Mouse (Mus musculus): Measurements from ENCODE around the gene Pkn1. TPM values are rescaled to one million over a fixed set of nuclear protein-coding genes. Genes with fewer than 3 reads are reported as not detected.

Pkn1 gene
- total RNA-seq, 2 experiments from 2014 or later: 53.4 to 54.7 TPM

DNA sequence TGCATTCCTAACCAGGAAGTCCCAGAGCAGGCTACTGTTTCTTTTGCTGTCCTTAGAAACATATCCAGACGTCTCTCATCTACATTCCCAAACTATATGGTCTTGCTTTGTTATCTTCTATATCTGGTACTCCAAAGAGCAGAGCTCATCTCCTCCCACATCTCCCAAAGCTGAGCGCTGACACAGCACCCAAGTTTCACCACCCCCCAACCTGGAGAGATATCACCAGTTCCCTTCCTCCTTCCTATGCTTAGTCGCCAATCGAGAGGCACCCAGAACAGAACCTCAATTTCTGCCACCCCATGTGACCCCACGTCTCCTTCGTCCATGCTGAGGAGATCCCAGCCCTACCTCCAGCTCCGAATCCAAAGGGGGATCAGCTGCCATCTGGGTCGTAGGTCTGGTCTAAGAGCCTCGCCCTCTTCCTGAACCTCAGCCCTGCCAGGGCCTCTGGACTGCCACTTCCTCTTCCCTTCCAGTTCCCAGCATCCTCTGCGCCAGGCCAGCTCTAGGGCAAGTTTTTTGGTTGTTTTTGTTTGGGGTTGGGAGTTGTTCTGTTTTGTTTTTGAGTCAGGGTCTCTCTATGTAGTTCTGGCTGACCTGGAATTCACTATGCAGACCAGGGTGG, 5.3 kb downstream of the Pkn1 start:
- DNase-seq: no peak

DNA sequence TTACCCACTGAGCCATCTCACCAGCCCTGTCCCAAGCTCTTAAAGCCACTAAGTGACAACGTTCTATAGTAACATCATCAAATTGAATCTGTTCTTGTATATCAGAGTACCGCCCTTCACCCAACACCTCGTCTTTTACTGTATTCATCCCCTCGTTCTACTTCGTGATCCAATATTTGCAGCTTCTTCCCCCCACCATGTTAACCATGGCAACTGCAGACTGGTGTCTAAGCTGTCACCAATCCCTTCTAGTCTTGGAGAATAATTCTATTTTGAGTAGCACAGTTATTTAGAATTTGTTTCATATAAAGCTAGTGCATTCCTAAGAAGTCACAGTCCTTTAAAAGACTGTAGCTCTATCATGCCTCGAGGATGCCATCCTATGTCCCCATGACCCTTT, 9.7 kb downstream of the Pkn1 start:
- no peak for DNase-seq

DNA sequence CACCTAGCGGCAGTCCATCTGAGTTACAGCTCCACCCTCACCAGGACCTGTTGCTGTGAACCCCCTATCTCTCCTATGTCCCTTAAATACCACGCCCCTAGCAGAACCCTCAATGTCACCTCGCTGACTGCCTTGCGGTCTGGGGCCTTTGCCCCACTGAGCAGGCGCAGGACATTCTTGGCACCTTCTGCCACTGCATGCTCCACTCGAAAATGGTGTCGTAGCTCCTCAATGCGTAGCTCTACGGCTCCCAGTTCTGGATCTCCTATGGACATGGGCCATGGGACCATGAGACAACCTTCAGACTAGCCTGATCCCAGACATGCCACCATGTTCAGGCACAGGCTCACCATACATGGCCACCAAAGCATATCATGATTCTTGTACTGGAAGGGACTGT, 14.5 kb downstream of the Pkn1 start:
- DNase-seq: no peak

DNA sequence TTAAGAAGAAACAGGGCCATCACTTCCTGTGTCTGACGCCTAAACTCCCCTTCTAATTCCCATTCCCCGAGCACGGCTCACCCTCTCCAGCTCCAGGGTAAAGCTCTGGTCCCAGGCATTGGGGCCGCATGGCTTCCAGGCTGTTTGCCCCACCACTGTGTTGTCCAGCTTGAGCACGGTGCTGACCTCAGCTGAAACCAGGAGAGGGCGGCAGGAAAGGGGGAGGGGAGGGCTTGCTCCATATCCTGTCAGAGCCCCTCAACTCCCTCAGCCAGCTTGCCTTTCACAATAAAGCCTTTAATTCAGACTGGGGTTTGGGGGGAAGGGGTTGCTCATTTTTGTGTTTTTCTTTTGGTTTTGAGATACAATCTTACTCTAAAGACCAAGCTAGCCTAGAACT, 17.9 kb downstream of the Pkn1 start:
- DNase-seq: no peak

DNA sequence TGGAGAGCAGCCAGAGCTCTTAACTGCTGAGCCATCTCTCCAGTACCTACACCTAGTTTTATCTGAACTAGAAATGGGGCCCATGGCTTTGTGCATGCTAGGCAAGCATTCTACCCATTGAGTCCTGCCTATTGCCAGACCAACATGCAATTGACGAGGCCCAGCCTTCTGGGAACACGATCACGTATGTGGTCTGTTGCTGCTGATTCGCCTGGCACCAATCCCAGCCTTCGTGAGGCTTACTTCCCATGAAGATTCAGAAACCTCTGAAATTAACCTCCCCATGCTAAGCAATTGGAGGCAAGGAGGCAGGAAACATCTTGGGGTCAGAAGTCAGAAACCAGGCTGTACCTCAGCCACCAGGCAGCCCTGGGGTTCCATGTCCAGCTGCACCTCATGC, 18.4 kb downstream of the Pkn1 start:
- no peak for DNase-seq

GRCm38 (mm10) chr8:83679866-83680265, 19.1 kb downstream of the Pkn1 start:
- no peak for DNase-seq

DNA sequence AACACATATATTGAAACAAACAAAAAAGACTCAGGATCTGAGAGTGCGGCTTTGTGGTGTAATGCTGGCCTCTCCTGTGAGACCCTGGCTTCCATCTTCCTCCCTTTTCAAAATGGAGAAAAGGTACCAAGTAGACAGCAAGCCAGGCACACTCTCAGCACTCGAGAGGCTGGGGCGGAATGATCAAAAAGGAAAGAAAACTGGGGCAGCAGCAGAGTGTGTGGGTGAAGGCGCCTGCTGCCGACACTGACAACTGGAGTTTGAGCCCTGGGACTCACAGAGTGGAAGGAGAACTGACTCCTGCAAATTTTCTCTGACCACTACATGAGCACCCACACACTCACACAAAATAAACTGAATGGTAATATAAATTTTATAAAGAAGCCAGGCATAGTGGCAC, 24.5 kb downstream of the Pkn1 start:
- DNase-seq: no peak

DNA sequence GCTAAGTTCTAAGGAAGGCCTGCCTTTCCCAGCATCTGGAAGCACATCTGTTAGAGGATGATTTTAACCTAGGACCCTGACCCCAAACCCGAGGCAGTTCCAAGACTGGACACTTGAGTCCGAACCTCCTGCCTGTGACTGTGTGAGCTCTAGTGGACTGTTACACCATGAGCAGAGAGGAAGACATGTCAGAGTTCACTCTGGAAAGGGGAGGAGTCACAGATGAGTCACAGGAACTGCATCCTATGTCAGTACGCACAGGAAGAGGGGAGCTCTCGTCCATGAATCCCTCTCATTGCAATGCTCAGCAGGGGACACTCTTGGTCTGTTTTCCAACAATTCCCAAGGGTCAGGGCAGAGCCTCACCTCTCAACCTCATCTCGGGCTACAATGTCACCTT, 26.0 kb downstream of the Pkn1 start:
- DNase-seq: no peak

DNA sequence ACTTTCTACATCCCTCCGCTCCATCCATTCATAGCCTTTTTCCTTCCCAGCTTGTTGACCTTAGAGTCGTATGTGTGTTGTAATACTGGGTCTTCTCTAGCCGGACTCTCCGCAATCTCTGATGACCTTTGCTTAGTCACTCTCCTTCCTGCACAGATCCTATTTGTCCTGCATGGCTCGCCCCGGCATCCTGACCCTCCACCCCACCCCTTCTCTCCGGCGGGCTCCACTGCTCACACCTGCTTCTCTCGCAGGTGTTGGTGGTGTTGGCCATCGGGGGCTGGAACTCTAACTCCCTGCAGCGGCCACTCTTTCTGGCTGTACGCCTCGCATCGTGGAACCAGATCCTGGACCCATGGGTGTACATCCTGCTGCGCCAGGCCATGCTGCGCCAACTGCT, 30.0 kb downstream of the Pkn1 start:
- DNase-seq: no peak

DNA sequence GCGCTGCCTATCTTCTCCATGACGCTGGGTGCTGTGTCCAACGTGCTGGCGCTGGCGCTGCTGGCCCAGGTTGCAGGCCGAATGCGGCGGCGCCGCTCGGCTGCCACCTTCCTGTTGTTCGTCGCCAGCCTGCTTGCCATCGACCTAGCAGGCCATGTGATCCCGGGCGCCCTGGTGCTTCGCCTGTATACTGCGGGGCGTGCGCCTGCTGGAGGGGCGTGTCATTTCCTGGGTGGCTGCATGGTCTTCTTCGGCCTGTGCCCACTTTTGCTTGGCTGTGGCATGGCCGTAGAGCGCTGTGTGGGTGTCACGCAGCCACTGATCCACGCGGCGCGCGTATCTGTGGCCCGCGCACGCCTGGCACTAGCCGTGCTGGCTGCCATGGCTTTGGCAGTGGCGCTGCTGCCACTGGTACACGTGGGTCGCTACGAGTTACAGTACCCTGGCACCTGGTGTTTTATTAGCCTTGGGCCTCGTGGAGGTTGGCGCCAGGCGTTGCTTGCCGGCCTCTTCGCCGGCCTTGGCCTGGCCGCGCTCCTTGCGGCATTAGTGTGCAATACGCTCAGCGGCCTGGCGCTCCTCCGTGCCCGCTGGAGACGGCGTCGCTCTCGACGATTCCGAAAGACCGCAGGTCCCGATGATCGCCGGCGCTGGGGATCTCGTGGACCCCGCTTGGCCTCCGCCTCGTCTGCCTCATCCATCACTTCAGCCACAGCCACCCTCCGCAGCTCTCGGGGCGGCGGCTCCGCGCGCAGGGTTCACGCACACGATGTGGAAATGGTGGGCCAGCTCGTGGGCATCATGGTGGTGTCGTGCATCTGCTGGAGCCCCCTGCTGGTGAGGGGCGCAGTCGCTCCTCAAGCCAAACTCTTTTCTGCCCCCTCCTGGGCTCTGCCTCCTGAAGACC, 30.7 kb downstream of the Pkn1 start:
- peak; percentile 64 for DNase-seq

- DNase-seq: no peak
Observed at GRCm38 (mm10) chr8:83667526-83667925, 31.5 kb downstream of the Pkn1 start.

- no peak for DNase-seq
Observed at GRCm38 (mm10) chr8:83666866-83667234, 32.1 kb downstream of the Pkn1 start.

GRCm38 (mm10) chr8:83665969-83666865, 32.8 kb downstream of the Pkn1 start, which contains the start of gene Ptger1:
Gene Ptger1, plus strand, starts transcription at chr8:83666678.
- DNase-seq: peak; percentile 51

DNA sequence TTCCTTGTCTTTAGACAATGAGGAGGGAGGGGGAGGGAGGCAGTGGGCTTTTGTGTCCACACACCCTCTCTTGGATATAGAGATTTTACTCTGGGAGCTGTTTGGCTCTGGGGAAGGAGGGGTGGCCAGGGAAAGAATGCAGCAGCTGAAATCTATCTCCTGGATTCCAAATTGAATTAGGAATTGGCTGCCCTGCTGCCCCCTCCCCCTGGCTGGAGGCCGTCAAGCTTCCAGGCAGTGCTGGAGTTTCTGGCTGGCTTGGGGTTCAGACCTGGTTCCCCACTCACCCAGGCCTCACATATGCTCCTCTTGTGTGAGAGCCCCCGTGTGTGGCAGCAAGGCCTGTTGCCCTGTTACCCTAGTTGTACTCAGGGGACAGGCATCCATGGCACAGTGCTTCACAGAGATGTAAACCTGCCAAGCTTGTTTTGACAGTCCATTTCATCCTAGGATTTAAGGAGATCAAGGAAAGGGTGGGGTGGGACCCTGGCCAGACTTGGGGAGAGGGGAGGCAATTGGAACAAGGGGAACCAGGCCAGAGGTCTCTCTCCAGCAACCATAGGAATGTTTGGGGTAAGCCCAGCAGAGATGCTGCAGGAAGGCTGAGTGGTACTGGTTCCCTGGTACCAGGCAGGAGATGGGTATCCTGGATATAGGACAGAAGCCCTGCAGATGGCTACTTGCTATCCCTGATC, 33.9 kb downstream of the Pkn1 start:
- DNase-seq: peak; percentile 45

DNA sequence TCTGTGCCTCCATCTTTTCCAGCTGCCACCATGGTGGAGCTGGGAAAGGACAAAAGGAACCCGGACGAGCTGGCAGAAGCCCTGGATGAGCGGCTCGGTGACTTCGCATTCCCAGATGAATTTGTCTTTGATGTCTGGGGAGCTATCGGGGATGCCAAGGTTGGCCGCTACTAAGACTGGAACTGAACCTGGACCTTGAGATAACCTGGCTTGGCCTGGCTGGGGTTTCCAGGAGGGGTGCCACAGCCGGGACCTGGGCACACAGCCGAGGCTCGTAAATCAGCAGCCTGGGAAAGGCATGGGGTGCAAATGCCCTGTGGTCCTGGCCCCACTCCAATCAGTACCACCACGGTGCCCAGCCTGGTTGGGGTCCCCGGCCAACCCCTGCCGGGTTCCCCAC, 34.9 kb downstream of the Pkn1 start:
- DNase-seq: no peak

- peak; percentile 95 for DNase-seq
Observed at GRCm38 (mm10) chr8:83662421-83662826, 36.6 kb downstream of the Pkn1 start.

DNA sequence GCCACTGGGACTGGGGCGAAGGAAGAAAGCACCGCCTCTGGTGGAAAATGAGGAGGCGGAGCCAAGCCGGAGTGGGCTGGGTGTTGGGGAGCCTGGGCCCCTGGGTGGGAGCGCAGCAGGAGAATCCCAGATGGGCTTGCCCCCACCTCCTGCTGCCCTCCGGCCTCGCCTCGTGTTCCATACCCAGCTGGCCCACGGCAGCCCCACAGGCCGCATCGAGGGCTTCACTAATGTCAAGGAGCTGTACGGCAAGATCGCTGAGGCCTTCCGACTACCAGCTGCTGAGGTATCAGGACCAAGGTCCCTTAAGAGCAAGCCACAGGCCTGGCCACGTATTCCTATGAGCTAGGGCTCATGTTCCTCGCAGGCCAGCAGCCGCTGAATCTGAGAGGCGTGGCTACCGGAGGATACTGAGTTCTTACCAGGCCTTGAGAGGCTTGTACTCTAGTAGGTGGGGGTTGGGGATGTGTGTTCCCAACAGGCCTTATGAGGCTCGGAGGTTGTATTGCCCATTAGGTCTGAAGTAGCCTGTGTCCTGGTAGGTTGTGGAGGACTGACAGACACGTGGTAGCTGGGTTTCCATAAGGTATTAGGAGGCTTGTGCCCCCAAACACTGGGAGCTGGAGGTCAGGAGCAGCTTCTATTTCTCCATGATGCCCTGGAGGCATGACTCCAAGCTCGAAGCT, 37.8 kb downstream of the Pkn1 start:
- peak; percentile 32 for DNase-seq

- DNase-seq: no peak
Observed at GRCm38 (mm10) chr8:83660545-83660944, 38.4 kb downstream of the Pkn1 start.

DNA sequence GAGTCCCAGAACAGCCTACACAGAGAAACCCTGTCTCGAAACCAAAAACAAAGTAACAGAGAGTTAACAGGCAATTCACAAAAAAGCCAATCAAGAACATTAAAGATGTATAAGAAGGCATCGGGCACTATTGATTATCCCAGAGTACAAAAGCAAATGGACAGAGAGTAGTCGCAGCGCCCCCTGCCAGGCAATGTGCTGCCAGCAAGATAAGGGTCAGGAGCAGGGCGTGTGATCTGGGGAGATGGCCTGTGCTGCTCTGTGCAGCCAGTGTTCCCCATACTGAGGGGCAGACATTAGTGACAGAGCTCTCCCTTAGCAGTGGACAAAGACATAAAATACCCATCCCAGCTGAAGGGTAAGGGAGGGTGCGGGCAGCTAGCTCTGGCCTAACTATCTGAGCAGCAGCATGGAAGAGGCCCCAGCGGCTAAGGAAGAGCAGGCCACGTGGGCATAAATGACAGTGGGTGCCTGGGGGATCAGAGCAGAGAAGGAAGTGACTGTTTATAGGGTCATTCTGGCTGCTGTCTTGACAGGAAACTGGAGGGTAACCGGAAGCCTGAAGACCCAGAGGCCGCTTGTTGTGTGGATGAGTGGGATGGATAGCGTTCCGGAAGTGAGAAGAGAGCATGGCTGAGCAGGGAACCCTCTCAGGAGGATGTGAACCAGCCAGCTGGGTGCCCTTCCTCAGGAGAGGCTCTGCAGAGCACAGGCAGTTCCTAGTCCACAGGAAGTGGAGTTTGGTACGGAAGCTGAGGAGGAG, 42.3 kb downstream of the Pkn1 start:
- DNase-seq: no peak

GRCm38 (mm10) chr8:83656043-83656442, 42.9 kb downstream of the Pkn1 start:
- DNase-seq: no peak

GRCm38 (mm10) chr8:83654725-83655124, 44.3 kb downstream of the Pkn1 start:
- no peak for DNase-seq
